Mouse (Mus musculus): ENCODE measurements around the gene Actrt1.

Actrt1 gene

GRCm38 (mm10) chrX:46328707-46329106 lies at the start of gene Actrt1:
Actrt1 (plus strand) TSS chrX:46329007.
- DNase-seq (ENCODE audit: low spot score): no peak

GRCm38 (mm10) chrX:46331463-46332115 lies 2.8 kb downstream of the Actrt1 start:
- DNase-seq (ENCODE audit: low spot score): no peak
